Mouse (Mus musculus): Measurements from ENCODE around the gene Aff1.

Aff1 gene

GRCm38 (mm10) chr5:103822949-103823348 lies 130.8 kb downstream of the Aff1 start:
- in situ Hi-C loops (cut with MboI; ENCODE audit: low sequenced_read_pairs): loop anchor here (25.0 kb wide), 1 partner anchor 461 kb away; no protein-coding TSS in a partner anchor

- in situ Hi-C loops (cut with MboI; ENCODE audit: low sequenced_read_pairs): no loop called here
Measured at GRCm38 (mm10) chr5:103828304-103828703, 136.1 kb downstream of the Aff1 start.

- in situ Hi-C loops (cut with MboI; ENCODE audit: low sequenced_read_pairs): no loop called here
Measured at GRCm38 (mm10) chr5:103828729-103829128, 136.6 kb downstream of the Aff1 start.

GRCm38 (mm10) chr5:103829158-103829557 lies 137.0 kb downstream of the Aff1 start:
- in situ Hi-C loops (cut with MboI; ENCODE audit: low sequenced_read_pairs): no loop called here

GRCm38 (mm10) chr5:103830886-103831285 lies 138.7 kb downstream of the Aff1 start:
- in situ Hi-C loops (cut with MboI; ENCODE audit: low sequenced_read_pairs): no loop called here

- in situ Hi-C loops (cut with MboI; ENCODE audit: low sequenced_read_pairs): no loop called here
Measured at GRCm38 (mm10) chr5:103835471-103836147, 143.4 kb downstream of the Aff1 start.

GRCm38 (mm10) chr5:103836148-103836784 lies 144.1 kb downstream of the Aff1 start:
- in situ Hi-C loops (cut with MboI; ENCODE audit: low sequenced_read_pairs): no loop called here

- in situ Hi-C loops (cut with MboI; ENCODE audit: low sequenced_read_pairs): no loop called here
Measured at GRCm38 (mm10) chr5:103838550-103839264, 146.5 kb downstream of the Aff1 start.

- in situ Hi-C loops (cut with MboI; ENCODE audit: low sequenced_read_pairs): no loop called here
Measured at GRCm38 (mm10) chr5:103839265-103839626, 147.1 kb downstream of the Aff1 start.

GRCm38 (mm10) chr5:103843938-103844337 lies 151.8 kb downstream of the Aff1 start:
- in situ Hi-C loops (cut with MboI; ENCODE audit: low sequenced_read_pairs): no loop called here

- in situ Hi-C loops (cut with MboI; ENCODE audit: low sequenced_read_pairs): no loop called here
Measured at GRCm38 (mm10) chr5:103845418-103846153, 153.4 kb downstream of the Aff1 start.

GRCm38 (mm10) chr5:103846154-103846551 lies 154.0 kb downstream of the Aff1 start:
- in situ Hi-C loops (cut with MboI; ENCODE audit: low sequenced_read_pairs): no loop called here

- in situ Hi-C loops (cut with MboI; ENCODE audit: low sequenced_read_pairs): no loop called here
Measured at GRCm38 (mm10) chr5:103846609-103847008, 154.4 kb downstream of the Aff1 start.

- in situ Hi-C loops (cut with MboI; ENCODE audit: low sequenced_read_pairs): no loop called here
Measured at GRCm38 (mm10) chr5:103848546-103848945, 156.4 kb downstream of the Aff1 start.

GRCm38 (mm10) chr5:103852756-103853549 lies 160.8 kb downstream of the Aff1 start:
- in situ Hi-C loops (cut with MboI; ENCODE audit: low sequenced_read_pairs): no loop called here

GRCm38 (mm10) chr5:103854041-103854806 lies 162.1 kb downstream of the Aff1 start:
- in situ Hi-C loops (cut with MboI; ENCODE audit: low sequenced_read_pairs): no loop called here

GRCm38 (mm10) chr5:103854807-103855194 lies 162.6 kb downstream of the Aff1 start:
- in situ Hi-C loops (cut with MboI; ENCODE audit: low sequenced_read_pairs): no loop called here

GRCm38 (mm10) chr5:103855483-103856211 lies 163.5 kb downstream of the Aff1 start:
- in situ Hi-C loops (cut with MboI; ENCODE audit: low sequenced_read_pairs): no loop called here

All from CH12F3 (cell line).